Mouse (Mus musculus) liver, embryonic 11.5 days (tissue): Measurements from ENCODE around the gene Shisa7. TPM values are rescaled to one million over a fixed set of nuclear protein-coding genes. Genes with fewer than 3 reads are reported as not detected.
"Not testable (repeated sequence)": the region's sequence is repeated elsewhere in the genome, so short reads cannot be mapped to it uniquely, and the experiment has no call there.

ENCODE experiments used
- ATAC-seq: fragments of 200-750 bp; cut with Nextera tagmentation; replicated peaks from 2 replicates; pipeline ENCODE4 v1.8.0; 2017; ENCODE audit warnings: moderate number of reproducible peaks, mild to moderate bottlenecking, moderate TSS enrichment, moderate library complexity; ENCODE audit not compliant: low FRiP score
- DNase-seq: peaks from one replicate; pipeline ENCODE4 v3.0.0-alpha.2; 2017; ENCODE audit warnings: low spot score
- H3K27ac ChIP-seq: fragments of 300-500 bp; sonication (generic); 2 replicates; pipeline ENCODE4 v1.5.1; 2014; ENCODE audit warnings: mild to moderate bottlenecking, low read depth, low read length, control low read depth
- H3K27me3 ChIP-seq: fragments of 300-500 bp; sonication (generic); replicated peaks from 2 replicates; pipeline ENCODE4 v1.6.1; 2014; ENCODE audit warnings: low read length, mixed read lengths; ENCODE audit not compliant: control insufficient read depth, insufficient read depth
- H3K36me3 ChIP-seq: fragments of 300-500 bp; sonication (generic); 2 replicates; pipeline ENCODE4 v1.6.1; 2014; ENCODE audit warnings: mild to moderate bottlenecking, low read length, moderate library complexity, mixed read lengths; ENCODE audit not compliant: control insufficient read depth, insufficient read depth
- H3K4me1 ChIP-seq: fragments of 300-500 bp; sonication (generic); replicated peaks from 2 replicates; pipeline ENCODE4 v1.6.1; 2014; ENCODE audit warnings: low read length, mixed read lengths; ENCODE audit not compliant: control insufficient read depth, insufficient read depth
- H3K4me2 ChIP-seq: fragments of 300-500 bp; sonication (generic); 2 replicates; pipeline ENCODE4 v1.6.1; 2014; ENCODE audit warnings: mild to moderate bottlenecking, control low read depth, moderate library complexity
- H3K4me3 ChIP-seq: fragments of 300-500 bp; sonication (generic); 2 replicates; pipeline ENCODE4 v1.5.1; 2014; ENCODE audit warnings: low read depth, low read length, control low read depth
- H3K9ac ChIP-seq: fragments of 300-500 bp; sonication (generic); 2 replicates; pipeline ENCODE4 v1.6.1; 2014; ENCODE audit warnings: low read depth, low read length, control low read depth
- H3K9me3 ChIP-seq: fragments of 300-500 bp; sonication (generic); 2 replicates; pipeline ENCODE4 v1.6.1; 2016; ENCODE audit warnings: low read length, inconsistent platforms, mixed read lengths; ENCODE audit not compliant: control insufficient read depth
- WGBS: fragments of 180-500 bp; shearing (Covaris S2); extraction: QIAGEN DNeasy Blood & Tissue Kit; methylation state at CpG from one replicate; pipeline ENCODE4 v1.1.7; 2014; 5-methylcytosine and 5-hydroxymethylcytosine counted together
- polyA plus RNA-seq: library from polyadenylated mRNA; unstranded; fragments of >200 nt; fragmentation: Nextera tagmentation; extraction: Ambion mirVana; gene quantifications from 2 replicates; pipeline ENCODE4 v1.2.1, GENCODE M21; 2014

Gene Shisa7
- polyA plus RNA-seq, 1 experiment from 2014 or later, result 0.11 TPM

DNA sequence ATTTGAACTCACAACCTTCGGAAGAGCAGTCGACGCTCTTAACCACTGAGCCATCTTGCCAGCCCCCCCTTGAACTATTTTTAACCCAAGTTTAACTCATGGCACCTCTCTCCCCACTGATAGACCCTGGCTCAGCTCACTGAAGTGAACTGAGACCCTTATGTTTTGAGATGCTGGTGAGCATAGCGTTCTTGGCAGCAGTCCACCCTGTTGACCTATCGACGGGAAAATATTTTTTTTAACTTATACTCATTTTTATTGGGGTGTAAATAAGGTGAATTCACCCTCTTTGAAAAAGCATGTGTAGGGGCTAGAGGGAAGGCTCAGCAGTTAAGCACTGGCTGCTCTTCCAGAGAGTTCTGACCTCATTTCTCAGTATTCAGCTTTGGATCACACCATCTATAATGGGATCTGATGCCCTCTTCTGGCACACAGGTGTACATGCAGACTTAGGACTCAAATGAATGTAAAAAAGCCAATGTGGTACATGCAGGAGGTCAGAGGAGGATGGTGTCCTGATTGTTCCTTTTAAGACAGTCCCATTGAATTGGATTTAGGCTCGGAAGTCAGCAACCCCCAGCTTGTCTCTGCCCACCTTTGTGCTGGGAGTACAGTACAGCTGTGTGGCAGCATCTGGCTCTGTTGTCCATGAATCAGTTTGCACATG lies 48.6 kb downstream of the Shisa7 start:
- peaks cover 31% of the 10 kb centered on the region for H3K36me3 ChIP-seq
- no peak; the same call in 1 of the 2 replicates for ATAC-seq
- H3K4me3 ChIP-seq, result no peak overlapping the region
- no peak overlapping the region for H3K27ac ChIP-seq
- peaks cover 11% of the 10 kb centered on the region for H3K4me1 ChIP-seq
- WGBS, result 72% methylated on average over 7 of the region's 7 CpGs
- H3K4me2 ChIP-seq, result no peak overlapping the region
- H3K27me3 ChIP-seq, result no peaks in the 10 kb centered on the region
- no peaks in the 10 kb centered on the region for H3K9me3 ChIP-seq
- H3K9ac ChIP-seq, result no peak overlapping the region
- no peak for DNase-seq

DNA sequence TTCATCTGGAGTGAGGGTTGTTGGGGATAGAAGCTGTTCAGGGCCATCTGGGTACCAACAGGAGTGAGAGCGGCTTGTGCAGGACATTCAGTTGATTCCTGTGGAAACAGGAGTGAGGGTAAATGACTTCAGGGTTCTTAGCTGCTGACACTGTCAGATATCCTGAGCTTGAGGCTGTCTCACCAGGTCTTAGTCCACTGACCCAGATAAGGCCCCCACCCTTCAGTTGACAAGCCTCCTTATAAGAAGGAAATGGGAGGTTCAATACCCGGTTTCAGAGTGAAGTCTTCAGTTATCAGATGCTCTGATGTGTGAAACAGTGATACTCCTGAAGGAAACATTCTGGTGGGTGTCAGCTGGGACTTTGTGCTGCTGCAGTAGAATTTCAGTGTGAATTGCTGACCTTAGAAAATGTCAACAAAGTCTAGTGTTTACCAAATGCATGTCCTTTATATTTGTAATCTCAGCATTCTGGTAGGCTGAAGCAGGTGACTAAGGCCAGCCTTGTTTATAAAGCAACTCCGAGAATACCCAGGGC lies 49.8 kb downstream of the Shisa7 start:
- Histone ChIP-seq H3K4me3 (peak overlapping the region; percentile 93), H3K27me3 (no peaks in the 10 kb centered on the region), H3K36me3 (peaks cover 31% of the 10 kb centered on the region), H3K9me3 (no peaks in the 10 kb centered on the region), H3K9ac (peak overlapping the region; percentile 100), H3K4me1 (peaks cover 13% of the 10 kb centered on the region), H3K27ac (peak overlapping the region; percentile 96), H3K4me2 (peak overlapping the region; percentile 97)
- 57% methylated on average over 3 of the region's 3 CpGs for WGBS
- DNase-seq, result no peak
- 0 out of 2 replicates have a peak, but pooled peaks have one; percentile 13 for ATAC-seq

DNA sequence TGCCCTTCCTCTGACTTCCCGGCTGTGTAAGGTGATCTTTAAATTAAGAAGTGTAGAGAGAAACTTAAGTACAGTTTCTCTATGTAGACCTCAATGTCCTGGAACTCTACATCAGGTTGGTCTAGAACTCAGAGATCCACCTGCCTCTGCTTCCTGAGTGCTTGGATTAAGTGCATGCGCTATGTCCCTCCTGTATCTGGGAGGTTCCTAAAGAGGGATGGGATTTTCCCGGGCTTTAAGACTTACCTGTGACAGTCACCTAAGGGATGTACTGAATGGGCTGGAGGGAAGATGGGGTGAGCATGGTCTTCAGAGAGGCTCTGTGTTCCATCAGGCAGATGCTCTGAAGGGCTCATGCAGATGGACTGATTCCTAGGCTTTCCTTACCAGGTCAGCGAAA lies 50.8 kb downstream of the Shisa7 start:
- 21% methylated on average over 4 of the region's 4 CpGs for WGBS

DNA sequence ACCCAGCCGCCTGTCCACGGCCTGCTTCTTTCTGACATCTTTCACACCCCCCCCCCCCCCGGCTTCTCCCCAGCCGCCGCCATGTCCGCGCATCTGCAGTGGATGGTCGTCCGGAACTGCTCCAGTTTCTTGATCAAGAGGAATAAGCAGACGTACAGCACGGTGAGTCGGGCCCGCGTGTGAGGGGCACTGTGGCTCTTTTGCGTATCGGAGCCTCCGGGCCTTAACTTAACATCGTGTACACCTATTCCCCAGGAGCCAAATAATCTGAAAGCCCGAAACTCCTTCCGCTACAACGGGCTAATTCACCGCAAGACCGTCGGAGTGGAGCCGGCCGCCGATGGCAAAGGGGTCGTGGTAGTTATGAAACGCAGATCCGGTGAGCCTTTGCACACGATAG lies 51.2 kb downstream of the Shisa7 start:
- Histone ChIP-seq H3K4me2 (peak overlapping the region; percentile 97), H3K4me3 (peak overlapping the region; percentile 93), H3K36me3 (peaks cover 31% of the 10 kb centered on the region), H3K9ac (peak overlapping the region; percentile 100), H3K4me1 (peaks cover 13% of the 10 kb centered on the region), H3K27ac (peak overlapping the region; percentile 96)
- not testable (repeated sequence) for H3K9me3 ChIP-seq, ATAC-seq, H3K27me3 ChIP-seq, DNase-seq
- WGBS, result under 1% methylated on average over 31 of the region's 31 CpGs

More for the DNA sequence above, 50.8 kb downstream of the Shisa7 start:
- Histone ChIP-seq H3K36me3 (peaks cover 31% of the 10 kb centered on the region), H3K4me3 (peak overlapping the region; percentile 93), H3K9ac (peak overlapping the region; percentile 100), H3K4me2 (peak overlapping the region; percentile 97), H3K27me3 (no peaks in the 10 kb centered on the region), H3K27ac (peak overlapping the region; percentile 96), H3K4me1 (peaks cover 13% of the 10 kb centered on the region), H3K9me3 (no peaks in the 10 kb centered on the region)
- DNase-seq (no peak), ATAC-seq (no peak)

DNA sequence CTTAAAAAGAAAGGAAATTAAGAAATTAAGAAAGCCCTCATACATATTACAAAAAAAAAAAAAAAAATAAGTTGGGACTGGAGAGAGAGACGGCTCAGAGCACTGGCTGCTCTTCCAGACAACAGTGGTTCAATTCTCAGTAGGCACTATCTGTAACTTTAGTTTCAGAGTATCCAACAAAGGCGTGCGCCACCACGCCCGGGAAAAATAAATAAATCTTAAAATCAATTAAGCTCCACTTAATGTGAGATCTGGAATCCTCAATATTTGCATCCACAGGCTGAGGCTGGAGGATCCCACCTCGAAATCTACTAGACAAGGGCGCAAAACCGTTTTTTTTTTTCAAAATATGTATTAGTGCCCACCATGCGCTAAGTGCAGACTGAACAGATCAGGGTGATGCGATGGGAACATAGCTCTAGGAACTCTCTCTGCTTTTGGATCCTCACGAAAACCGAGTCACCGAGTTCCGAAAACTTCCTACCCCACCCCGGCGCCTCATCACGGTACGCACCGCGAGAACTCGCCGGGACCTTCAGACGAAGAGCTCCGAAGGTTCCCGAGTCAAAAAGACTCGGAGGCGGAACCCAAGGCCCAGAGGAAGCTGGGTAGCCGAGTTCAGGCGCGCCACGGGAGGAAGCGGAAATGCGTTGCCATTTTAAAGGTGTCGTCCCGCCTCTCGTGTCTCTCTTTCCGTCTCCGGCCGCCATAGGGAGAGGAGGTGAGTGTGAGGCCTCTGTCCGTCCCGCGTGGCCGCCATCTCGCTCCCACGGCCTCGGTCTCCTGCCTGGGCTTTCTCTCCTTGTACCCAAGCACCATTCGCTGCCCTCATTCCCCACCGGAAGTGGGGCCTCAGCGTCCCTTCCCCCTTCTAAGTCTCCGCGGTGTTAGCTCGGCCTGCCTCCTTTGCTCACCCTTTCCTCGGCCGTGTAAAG lies 52.0 kb downstream of the Shisa7 start, which contains the start of gene Rpl28:
Rpl28 (plus strand) TSS at position 597 of the 935 bp plus-strand sequence.
- H3K4me2 ChIP-seq, result peak within 1 kb of the TSS; percentile 97
- H3K9ac ChIP-seq, result peak within 1 kb of the TSS; percentile 100
- H3K27me3 ChIP-seq, result no peaks in the 10 kb centered on the region
- 1% methylated on average over 53 of the region's 54 CpGs for WGBS
- H3K27ac ChIP-seq, result peak within 1 kb of the TSS; percentile 97
- peaks cover 31% of the 10 kb centered on the region for H3K36me3 ChIP-seq
- H3K4me1 ChIP-seq, result peaks cover 18% of the 10 kb centered on the region
- no peaks in the 10 kb centered on the region for H3K9me3 ChIP-seq
- peak; percentile 81 for ATAC-seq
- peak within 1 kb of the TSS; percentile 93 for H3K4me3 ChIP-seq
- DNase-seq, result peak; percentile 94

DNA sequence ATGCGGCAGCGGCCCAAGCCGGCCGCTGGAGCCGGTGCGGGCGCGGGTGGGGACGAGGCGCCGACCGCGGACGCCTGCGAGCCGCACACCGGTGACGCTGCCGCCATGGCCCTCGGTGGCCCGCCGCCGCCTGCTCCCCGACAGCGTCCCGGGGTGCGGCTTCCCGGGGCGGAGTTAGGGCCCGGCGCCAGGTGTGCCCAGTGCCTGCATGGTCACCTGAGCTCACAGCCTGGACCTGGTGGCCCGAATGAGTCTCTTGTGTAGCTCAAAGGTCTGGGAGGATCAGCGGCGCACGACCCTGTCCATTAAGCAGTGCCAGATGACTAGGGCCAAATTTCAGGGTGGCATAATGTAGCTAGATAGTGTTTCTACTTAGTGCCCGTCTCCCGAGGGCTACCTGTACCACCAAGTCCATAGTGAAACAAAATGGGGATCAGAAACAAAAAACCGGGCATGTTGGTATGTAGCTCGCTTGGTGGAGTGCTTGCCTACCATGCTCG lies 55.0 kb downstream of the Shisa7 start, which contains the start of gene Tmem238:
Tmem238 (minus strand) TSS at position 221 of the 500 bp plus-strand sequence.
- WGBS, result 8% methylated on average over 36 of the region's 40 CpGs
- H3K4me2 ChIP-seq, result peak within 1 kb of the TSS; percentile 80
- H3K4me1 ChIP-seq, result peaks cover 16% of the 10 kb centered on the region
- DNase-seq (no peak), ATAC-seq (peak; percentile 32)
- H3K36me3 ChIP-seq, result peaks cover 9% of the 10 kb centered on the region
- H3K4me3 ChIP-seq, result peak within 1 kb of the TSS; percentile 67
- H3K9me3 ChIP-seq, result no peaks in the 10 kb centered on the region
- peak within 1 kb of the TSS; percentile 78 for H3K27ac ChIP-seq
- H3K9ac ChIP-seq, result peak within 1 kb of the TSS; percentile 87
- no peaks in the 10 kb centered on the region for H3K27me3 ChIP-seq

DNA sequence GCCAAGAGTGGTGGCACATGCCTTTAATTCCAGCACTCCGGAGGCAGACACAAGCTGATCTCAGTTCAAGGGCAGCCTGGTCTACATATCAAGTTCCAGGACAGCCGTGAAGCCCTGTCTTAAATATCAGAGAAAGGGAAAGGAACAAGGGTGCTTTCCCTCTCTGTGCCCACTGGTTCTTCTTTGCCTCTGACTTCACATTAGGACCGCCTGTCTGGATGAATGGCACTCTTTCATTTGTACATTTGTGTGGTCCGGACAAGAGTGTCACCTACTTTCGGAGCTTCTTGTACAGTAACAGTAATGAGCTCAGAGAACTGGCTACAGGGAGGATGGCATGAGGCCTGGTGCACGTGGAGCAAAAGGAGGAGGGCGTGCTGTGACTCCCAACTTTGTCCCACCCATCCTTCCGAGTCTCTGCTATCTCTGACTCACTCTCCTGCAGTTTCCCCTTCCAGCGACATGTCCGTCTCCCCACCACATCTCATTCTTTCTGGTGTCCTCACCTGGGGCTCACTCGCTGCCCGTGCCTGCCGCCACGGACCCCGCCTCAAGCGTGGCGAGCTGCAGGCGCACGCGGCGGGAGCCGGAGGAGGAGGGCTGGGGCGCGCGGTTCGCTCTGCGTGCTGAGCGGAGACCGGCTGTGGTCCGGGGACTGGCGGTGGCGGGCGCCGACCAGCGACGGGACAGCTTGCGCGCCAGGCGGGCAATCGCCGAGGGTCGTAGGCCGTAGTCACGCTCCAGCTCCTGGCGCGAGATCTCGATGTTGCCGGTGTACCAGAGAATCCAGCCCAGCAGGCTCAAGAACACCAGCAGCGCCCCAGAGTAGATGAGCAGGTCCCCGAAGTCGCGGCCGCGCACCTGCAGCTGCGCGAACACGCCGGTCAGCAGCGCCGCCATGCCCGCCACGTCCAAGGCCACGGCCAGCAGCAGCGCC lies 55.7 kb downstream of the Shisa7 start:
- H3K36me3 ChIP-seq, result peaks cover 3% of the 10 kb centered on the region
- peak overlapping the region; percentile 87 for H3K9ac ChIP-seq
- H3K4me2 ChIP-seq, result peak overlapping the region; percentile 80
- H3K27ac ChIP-seq, result peak overlapping the region; percentile 78
- no peaks in the 10 kb centered on the region for H3K9me3 ChIP-seq
- WGBS, result 1% methylated on average over 63 of the region's 64 CpGs
- no peaks in the 10 kb centered on the region for H3K27me3 ChIP-seq
- ATAC-seq (peak; percentile 59), DNase-seq (peak; percentile 80)
- peak overlapping the region; percentile 67 for H3K4me3 ChIP-seq
- H3K4me1 ChIP-seq, result peaks cover 14% of the 10 kb centered on the region
